Mouse (Mus musculus) thymus, adult 18-20 months (tissue): ENCODE measurements around the gene Cdkal1.
A peak's percentile ranks its signal among the peaks of the same experiment; 100 is the strongest.

Source experiments
- DNase-seq, 2 experiments: peaks; one replicate each; pipeline ENCODE4 v3.0.0; 2022; ENCODE audit warnings: mixed read lengths in 2 of 2

Gene Cdkal1

DNA sequence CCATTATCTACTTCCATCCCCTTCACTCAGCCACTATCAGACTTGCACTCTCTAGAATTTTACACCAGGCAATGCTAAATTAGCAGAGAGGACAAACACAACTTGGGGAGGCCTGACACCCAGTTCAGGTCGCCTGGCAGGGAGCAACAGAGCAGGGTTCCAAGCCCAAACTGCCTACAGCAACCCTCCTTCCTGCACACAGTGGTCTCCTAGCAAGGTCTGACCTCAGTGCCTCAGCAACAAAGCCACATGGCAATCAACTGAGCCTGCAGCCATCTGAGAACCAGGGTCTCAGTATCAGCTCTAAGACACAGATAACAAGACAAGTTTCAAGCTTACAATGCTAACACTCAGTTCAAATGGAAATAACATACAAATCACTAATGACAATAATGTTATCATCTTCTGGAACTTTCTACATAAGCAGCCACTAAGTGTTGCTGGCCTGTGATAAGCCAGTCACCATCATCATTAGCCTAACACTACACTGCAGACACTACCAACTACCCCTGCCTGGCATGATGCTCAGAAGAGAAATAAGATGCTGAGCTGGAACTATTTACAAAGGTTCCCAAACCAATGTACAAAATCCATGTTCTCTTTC, 231.7 kb downstream of the Cdkal1 start:
- no peak for DNase-seq

DNA sequence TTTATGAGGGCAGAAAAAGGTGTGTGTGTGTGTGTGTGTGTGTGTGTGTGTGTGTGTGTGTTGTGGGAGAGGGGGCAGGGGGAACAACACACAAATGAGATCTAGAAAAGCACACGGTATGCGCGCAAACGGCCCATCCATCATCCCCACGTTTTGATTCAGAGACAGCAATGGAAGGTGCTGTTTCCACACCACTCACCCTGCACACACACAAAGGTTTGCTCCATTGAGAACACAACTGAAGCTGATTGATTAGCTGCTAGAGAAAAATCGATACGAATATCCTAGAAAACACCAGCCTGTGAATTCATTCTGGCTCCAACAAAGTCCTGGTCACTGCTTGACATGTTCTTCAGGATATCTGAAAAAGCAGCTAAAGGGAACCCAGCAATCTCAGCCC, 233.6 kb downstream of the Cdkal1 start:
- DNase-seq: no peak

DNA sequence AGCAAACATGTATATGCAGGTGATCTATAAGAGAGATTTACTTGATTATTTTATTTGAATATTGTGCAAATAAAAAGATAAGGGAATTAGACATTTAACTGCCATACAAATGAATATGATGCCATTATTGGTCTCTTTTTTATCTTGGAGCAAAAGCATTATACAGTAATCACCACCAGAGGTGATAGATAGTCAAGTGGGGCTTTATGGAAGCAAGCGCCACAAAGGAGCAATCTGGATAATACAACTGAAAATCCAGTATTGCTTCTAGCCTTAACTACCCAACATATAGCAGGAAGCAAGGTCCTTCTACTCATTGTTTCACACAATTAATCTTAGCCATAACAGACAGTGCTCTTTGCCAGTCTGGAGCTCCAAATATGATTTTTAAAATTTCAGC, 234.1 kb downstream of the Cdkal1 start:
- DNase-seq: no peak

DNA sequence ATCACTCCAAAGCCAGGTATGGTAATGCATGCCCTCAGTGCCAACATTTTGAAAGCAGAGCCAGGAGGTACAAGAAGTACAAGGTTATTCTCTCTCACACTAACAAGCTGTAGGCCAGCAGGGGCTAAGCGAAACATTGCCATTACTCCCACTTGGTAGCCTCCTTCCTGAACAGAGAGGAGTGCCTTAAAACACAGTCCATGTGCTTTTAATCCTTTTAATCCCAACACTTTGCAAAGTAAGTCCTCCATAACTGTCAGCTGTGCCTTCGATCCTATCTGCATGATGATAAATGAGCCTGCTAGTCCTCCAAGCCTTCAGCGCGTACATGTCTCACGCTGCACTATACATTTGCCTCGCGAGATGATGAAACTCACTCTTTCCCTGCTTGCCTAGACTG, 234.6 kb downstream of the Cdkal1 start:
- no peak for DNase-seq

DNA sequence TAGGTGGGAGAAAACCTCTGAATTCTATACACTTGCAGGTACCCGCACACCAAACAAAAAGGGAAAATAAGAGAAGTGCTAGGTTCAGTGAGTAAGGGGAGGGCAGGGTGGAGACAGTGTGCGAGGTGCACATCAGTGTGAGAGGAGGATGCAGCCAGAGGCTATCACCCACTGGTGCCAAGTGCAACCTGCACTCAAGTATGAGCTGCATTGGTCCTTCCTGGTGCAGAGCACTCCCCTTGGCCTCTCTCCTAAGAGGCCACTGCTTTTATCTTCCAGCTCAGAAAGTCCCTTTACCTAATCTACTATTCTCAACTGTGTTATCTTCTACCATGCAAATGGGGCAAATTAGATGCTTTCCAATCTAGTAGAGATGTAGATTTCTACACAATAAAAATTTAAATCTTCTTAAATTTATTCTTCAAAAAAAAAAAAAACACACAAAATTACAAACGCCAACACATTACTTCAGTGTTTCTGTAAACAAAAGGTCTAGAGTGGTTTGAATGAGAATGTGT, 238.8 kb downstream of the Cdkal1 start:
- no peak for DNase-seq

DNA sequence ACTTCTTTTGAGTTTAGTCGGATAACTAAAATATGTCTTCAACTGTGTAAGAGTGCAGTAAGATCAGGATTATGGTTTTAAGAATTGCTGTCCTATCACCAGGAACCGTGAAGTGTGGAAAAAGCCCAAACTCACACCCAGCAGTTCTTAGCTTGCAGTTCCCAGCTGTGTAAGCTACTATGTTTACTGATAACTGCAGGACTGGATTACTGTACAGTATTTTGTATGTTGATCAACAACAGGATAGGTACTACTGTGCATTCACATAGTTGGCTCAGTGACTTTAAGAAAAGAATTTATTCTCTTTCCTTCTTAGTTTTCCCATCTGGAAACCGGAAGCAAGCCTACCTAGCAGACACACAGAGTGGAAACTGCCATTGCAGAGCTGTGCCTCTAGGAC, 239.5 kb downstream of the Cdkal1 start:
- DNase-seq: no peak

DNA sequence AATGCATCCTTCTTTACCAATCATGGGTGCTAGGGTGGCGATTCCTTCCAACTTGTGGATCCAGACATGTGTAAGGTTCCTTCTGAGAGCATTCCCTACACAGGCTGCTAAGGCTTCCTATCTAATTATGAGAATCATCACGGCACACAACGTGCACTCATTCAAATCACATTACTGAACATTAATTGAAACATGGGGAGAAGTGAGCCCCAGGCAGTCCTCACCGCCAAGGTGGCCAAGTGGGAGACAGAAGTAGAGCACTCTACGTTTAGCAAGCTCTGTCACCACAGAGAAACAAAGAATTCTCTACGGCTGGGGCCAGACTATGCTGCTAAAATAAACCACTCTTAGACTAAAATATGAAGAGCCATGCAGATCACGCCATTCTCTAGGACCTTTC, 240.4 kb downstream of the Cdkal1 start:
- no peak for DNase-seq

DNA sequence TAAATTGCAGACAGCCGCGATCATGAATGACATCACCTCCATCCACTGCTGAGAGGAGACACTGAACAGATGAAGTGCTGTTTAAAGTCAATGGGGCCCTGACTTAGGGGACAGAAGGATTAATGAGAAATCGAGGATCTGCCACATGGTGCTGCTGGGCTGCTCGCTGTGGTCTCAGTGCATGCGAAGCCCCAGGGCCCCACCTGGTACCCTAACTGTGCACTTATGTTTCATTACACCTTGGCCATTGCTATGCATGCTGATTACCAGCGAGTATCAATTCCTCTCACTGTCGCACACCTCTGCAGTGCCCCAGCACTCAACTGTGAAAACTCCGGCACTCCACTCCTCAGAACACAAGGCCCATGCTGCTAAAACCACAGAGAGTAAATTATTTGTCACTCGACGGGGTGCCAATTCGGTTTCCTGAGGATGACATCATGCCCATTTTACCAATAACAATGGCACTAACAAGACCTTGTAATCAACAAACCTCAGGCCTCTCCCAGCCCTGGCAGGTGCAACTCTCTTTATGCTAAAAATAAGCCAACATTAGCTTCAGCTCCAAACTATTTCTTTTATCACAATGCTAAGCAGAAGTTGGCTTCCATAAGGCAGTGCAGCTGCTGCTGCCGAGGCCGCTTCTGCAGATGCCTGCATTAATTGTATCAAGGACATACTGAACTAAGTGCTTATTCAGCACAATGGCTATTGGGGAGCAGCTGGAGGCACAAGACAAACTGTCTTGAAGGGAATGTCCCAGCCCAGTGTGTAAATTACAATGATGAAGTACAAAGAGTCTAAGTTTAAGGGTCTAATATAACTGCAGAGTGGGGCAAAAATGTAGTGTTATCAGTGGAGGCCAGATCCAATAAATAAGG, 245.2 kb downstream of the Cdkal1 start:
- no peak for DNase-seq

DNA sequence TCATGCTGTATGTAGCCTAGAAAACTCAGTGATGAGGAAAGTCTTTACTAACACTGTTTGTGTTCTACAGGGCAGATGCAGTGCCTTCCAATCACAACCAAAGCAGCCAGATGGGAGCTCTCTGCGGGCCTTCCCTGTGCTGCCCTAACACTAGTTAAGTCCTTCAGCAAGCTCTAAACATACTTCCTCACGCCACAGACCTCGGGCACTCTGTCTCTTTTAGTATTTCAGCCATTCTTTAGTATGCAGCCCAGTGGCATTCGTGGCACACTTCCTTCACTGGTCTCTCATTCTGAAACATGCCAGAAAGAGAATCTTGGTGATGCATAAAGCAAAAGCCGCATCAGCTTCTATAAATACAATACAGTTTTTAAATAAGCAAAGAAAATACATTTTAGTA, 246.0 kb downstream of the Cdkal1 start:
- DNase-seq: no peak

DNA sequence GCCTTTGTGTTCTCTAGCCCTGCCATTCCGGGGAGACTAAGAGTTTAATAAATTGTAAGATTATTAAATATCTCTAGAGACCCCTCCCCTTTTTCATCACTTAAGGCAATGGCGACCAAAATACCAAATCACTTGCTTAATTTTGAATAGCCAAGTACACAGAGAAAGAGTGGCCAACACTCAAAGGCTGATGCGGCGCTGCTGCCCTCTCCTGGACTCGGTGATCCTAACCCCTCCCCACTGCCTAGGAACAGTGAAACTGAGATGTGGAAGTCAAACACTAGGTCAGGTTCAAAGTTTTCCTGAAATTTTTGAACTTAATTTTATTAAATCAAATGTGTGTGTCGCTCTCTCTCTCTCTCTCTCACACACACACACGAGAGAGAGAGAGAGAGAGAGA, 251.2 kb downstream of the Cdkal1 start:
- DNase-seq: peak in 1 of 2 experiments; percentile 7

DNA sequence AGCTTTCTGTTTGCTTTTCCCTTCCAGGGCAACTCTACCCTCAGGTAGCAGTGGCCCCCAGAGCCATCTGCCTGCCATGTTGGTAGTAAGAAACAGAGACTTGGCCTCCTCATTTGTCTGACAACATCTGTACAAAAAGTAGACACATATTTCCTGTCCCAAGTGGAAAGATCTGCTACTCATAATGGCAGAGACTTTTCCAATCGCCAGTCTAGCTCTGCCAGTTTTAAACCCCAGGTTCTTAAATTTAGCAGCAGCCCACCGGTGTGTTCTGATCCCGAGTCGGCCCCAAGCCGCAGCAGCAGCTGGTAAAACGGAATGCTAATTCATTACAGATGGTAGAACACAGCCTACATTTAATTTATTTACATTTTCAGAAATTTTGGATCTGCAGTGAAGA, 251.9 kb downstream of the Cdkal1 start:
- no peak for DNase-seq

DNA sequence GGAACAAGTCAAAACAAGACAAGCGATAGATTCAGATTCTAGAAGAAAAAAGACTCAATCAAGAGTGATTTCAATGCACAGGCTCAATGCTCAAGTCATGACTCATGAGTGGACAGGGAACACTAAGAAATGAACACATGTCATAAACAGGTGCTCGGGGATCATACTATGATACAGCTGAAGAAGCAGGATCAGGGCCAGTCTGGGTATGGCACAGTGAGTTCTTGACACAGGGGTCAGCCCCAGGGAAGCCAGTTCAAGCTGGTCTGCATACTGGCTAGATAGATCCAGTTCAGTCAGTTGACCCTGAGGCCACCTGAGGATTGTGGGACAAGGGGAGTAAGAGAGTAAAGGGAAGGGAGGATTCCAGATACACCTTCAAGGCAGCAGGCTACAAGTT, 254.4 kb downstream of the Cdkal1 start:
- no peak for DNase-seq

DNA sequence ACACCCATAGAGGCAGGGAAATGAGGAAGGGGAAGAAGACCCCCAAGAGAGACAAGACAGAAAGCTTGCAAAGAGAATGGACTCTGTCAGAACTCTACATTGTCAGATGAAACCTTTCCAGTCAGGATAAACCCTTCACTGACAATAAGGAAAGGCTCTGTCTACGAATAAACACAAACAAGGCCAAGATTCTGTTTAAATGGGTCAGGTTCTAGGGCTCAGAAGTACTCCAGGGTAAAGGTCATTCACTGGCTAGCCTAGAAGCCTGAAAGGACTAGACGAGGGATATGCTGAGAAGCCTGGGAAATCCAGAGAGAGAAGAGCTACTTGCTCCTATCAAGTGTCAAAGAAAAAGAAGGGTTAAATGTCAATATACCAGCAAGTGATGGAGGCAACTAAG, 255.8 kb downstream of the Cdkal1 start:
- no peak for DNase-seq

DNA sequence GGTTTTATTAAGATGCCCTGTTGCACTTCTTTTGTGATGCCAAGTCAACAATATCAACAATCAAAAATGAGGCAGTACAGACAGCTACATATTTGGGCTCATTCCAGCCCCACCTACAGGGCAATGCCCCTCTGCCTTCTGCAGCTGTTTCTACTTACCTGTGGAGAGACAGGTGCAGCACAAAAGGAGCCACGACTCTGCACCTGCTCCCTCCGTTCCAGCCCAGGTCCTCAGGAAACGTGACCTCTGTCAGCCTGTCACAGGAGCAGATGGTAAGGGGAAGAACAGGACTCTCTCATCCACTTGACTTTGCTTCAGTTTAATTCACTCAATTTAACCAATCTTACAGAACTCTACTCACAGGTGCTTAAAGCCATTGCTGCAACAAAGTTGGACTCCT, 258.7 kb downstream of the Cdkal1 start:
- no peak for DNase-seq

DNA sequence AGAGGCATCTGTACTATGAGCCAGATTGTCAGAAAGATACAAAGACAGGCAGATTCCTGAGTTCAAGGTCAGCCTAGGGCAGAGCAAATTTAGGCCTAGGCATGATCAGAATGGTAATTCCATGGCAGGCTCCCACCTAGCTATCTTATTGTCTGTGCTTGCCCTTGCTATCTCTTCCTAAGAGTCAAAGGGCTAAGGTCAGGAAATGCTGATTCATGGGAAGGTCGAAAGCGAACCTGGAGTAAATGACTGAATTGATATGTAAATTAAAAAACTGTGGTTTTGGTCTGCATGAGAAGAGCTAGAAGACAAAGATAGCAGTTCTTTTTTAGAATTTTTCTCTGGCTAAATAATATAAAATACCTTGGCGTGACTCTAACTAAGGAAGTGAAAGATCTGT, 262.4 kb downstream of the Cdkal1 start:
- DNase-seq: no peak

DNA sequence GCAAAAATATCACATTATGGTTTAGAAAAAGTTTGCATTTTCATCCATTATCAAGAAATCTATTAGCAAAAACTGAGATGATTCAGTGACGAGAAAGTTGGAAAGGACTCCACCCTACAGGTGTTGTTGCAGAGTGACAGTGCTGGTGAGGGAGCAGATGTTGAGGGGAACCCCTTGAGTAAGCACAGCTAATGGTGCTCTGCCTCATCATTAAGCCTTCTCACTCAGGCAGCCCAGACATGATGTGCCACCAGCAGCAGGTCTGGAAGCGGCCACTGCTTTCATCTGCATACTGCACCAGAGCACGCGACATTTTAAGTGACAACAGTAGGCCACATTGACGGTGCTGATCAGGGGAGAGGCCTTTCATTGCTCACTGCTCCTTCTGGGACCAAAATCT, 264.8 kb downstream of the Cdkal1 start:
- no peak for DNase-seq

DNA sequence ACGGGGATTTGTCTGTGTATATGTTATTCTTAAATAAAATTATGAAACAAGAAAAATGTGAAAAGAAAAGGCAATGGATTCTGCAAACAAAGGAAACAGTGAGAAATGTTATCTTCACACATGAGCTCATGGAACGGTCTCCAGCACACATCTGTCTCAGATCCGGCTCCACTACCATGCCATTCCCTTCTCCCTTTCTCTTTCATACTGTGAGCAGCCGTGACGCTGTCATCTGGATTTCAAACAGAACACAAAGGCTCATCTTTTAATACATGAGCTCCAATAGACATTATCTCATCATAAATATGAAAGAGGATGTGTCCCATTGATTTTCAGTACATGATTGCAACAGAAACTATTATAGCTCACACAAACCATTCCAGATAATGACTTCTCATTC, 265.3 kb downstream of the Cdkal1 start:
- DNase-seq: no peak

DNA sequence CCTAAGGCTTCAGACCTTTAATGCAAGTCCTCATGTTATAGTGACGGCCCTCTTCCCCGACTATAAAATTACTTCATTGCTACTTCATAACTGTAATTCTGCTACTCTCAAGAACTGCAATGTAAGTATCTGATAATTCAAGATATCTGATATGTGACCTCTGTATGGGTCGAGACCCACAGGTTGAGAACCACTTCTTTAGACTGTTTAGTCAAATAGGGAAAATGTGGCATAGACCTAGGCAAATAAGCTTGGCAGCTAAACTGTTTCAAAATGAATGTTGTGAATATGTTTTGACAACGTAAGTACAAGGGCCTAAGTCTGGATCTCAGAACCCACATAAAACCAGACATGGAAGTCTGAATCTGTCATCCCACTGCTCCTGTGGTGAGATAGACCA, 266.8 kb downstream of the Cdkal1 start:
- no peak for DNase-seq

DNA sequence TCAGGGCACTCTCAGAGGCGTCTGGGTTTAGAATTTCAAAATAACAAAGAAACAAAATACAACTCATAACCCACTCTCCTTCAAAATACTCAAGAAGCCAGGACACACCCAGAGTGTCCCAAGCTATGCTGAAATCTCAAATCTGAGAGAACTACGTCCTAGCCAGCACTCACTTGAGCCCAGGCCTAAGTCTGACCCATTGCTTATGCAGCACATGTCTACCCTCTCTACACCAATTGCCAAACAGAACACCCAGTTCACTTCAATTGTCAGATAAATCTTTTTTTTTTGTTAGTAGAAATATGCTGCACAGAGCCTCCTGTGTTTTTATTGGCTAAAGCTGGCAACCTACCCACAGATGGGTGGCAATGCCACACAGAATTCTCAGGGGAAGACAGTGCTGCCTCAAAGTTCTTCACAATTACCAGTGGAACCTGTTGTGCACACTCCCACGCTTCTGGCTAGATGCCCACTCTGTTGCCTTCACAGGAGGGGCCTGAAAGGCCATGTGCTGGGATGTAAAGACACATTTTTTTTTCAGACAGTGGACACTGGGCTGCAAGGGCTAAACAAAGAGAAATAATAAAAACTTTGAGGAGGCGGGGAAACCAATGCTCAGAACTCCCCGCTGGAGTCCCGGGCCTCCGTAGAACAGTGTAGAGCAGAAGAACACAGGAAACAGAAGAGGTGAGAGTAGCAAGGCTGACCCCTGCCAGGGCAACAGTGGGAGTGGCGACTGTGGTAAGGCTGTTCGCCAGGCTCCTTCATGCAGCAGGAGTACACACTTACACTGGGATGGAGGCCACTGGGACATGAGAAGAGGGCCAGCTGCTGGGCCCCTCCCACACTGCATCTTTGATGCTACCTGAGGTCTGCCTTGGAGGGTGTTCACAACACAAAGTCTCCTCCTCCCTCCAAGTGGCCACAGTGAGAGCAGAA, 273.4 kb downstream of the Cdkal1 start:
- no peak for DNase-seq

DNA sequence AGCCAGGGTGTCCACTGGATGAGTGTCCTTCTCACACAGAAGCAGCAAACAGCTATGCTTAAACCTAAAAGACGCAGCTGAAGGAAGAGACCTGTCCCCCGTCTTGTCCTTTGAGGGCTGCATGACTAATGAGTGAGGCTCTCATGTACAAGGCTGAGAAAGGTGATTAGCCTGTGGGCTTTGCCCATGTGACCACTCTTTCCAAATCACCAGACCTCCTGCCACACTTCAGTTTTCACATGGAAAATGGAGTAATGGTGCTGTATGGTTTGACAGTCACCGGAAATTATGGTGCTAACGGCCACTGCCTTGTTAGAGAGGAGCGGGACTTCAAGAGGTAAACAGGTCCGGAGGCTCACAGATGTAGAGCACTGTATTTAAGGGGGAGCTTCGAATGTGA, 274.7 kb downstream of the Cdkal1 start:
- DNase-seq: no peak

DNA sequence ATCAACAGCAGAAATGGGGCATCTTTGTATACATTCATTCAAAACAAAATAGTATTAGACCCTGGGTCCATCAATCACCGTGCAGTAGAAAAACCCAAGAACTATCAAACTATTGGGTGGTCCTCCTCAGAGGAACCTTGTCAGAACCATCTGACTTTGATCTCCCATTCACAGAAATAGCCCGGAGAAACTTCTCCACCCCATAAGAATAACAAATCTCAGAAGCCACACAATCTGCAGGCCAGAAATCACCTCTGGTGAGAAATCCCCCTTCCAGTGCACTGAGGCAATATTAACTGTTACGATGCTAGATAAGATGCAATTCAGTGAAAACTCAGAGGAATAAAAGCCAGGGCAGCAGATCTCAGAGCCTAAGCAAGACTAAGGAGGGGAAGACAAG, 275.5 kb downstream of the Cdkal1 start:
- no peak for DNase-seq

DNA sequence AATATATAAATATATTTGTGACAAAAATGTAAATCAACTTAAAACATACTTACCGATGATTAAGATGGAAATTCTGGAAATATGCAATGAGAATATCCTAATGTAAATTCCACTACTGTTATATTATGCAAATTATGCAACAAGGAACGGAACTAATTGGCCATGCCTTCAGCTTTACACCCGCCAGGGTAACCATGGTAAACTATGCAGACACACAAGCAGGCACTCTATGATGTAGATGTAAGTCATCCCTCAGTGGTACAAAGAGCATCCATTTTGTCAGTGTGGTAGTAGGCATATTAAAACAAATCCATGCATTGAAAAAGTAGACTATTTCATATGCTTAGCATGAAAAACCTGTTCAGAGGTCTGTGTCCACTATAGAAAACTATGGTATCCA, 276.9 kb downstream of the Cdkal1 start:
- no peak for DNase-seq

DNA sequence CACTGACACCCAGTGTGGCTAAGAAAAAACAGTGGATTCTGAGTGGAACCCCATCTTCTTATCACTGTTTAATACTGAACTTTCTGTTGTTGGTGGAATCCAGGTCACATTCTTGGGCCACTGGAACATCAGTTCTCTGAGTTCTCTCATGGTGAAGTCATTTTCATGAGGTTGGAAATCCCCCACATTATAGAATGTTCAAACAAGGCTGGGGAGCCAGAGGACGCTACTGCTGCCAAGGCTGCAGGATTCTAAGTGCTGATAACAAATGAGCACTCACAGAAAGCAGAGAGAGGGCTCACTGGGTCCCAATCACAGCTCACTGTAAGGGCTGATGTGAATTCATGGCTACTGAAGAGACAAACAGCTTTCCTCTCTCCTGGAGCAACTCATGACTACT, 280.7 kb downstream of the Cdkal1 start:
- no peak for DNase-seq
